Mouse (Mus musculus) NIH3T3 (cell line): Measurements from ENCODE around the gene Card9.
"Not testable (repeated sequence)": the region's sequence is repeated elsewhere in the genome, so short reads cannot be mapped to it uniquely, and the experiment has no call there.

Source experiments
- DNase-seq: peaks from one replicate; pipeline ENCODE4 v3.0.0-alpha.2; 2012; ENCODE audit warnings: low read depth

Card9 gene

GRCm38 (mm10) chr2:26360772-26361171, at the start of gene Card9:
Card9 (minus strand) TSS chr2:26360918.
- no peak for DNase-seq

GRCm38 (mm10) chr2:26410091-26410490, 49.4 kb upstream of the Card9 start:
- DNase-seq = no peak

- DNase-seq = no peak
These were observed 48.6 kb upstream of the Card9 start for GRCm38 (mm10) chr2:26409362-26409761.

GRCm38 (mm10) chr2:26408515-26409356, 48.0 kb upstream of the Card9 start, which contains the start of gene Inpp5e:
Inpp5e (minus strand) TSS chr2:26409203.
- DNase-seq = peak; percentile 97

- DNase-seq = no peak
These were observed 42.6 kb upstream of the Card9 start for GRCm38 (mm10) chr2:26403306-26403705.

- DNase-seq = no peak
These were observed 41.5 kb upstream of the Card9 start for GRCm38 (mm10) chr2:26402265-26402664.

- DNase-seq = no peak
These were observed 40.3 kb upstream of the Card9 start for GRCm38 (mm10) chr2:26401023-26401422.

- DNase-seq = no peak
These were observed 39.6 kb upstream of the Card9 start for GRCm38 (mm10) chr2:26400296-26400695.

- no peak for DNase-seq
These were observed 38.9 kb upstream of the Card9 start for GRCm38 (mm10) chr2:26399647-26400046.

GRCm38 (mm10) chr2:26398978-26399377, 38.3 kb upstream of the Card9 start:
- no peak for DNase-seq

- no peak for DNase-seq
These were observed 30.9 kb upstream of the Card9 start for GRCm38 (mm10) chr2:26391617-26392016.

- DNase-seq = no peak
These were observed 30.2 kb upstream of the Card9 start for GRCm38 (mm10) chr2:26390954-26391353.

- peak; percentile 90 for DNase-seq
These were observed 28.5 kb upstream of the Card9 start, which contains the start of the genes Entr1 and Pmpca for GRCm38 (mm10) chr2:26389154-26389690. Entr1 (minus strand) TSS chr2:26389316. Pmpca (plus strand) TSS chr2:26389339.

GRCm38 (mm10) chr2:26388682-26389153, 28.0 kb upstream of the Card9 start:
- DNase-seq = no peak

- DNase-seq = no peak
These were observed 27.0 kb upstream of the Card9 start for GRCm38 (mm10) chr2:26387713-26388112.

- DNase-seq = not testable (repeated sequence)
These were observed 20.2 kb upstream of the Card9 start for GRCm38 (mm10) chr2:26380871-26381270.

- peak; percentile 88 for DNase-seq
These were observed 19.5 kb upstream of the Card9 start, which contains the start of gene Snapc4 for GRCm38 (mm10) chr2:26380131-26380771. Snapc4 (minus strand) TSS chr2:26380653.

GRCm38 (mm10) chr2:26372396-26372795, 11.7 kb upstream of the Card9 start:
- peak; percentile 51 for DNase-seq

- no peak for DNase-seq
These were observed 7.9 kb upstream of the Card9 start for GRCm38 (mm10) chr2:26368572-26368971.

- no peak for DNase-seq
These were observed 7.2 kb upstream of the Card9 start for GRCm38 (mm10) chr2:26367911-26368310.

GRCm38 (mm10) chr2:26364738-26365465, 4.2 kb upstream of the Card9 start:
- DNase-seq = peak; percentile 67

- no peak for DNase-seq
These were observed 2.8 kb upstream of the Card9 start for GRCm38 (mm10) chr2:26363481-26363880.
